Mouse (Mus musculus): ENCODE measurements around the gene Nectin4. TPM values are rescaled to one million over a fixed set of nuclear protein-coding genes. Genes with fewer than 3 reads are reported as not detected.

Nectin4 gene
- total and polyA plus RNA-seq, 3 experiments, result 0.30 to 2.7 (median 0.49) TPM

GRCm38 (mm10) chr1:171418660-171419059, 48.8 kb downstream of the Nectin4 start, which contains the start of gene Tstd1:
Gene Tstd1, plus strand, starts transcription at chr1:171418872.
- in situ Hi-C loops (cut with MboI; ENCODE audit: low pct_ligation_motif_present, low pct_unique_long_range_greater_than_20kb, low sequenced_read_pairs), result no loop called here
- no peak for TF ChIP-seq MXI1 (IDR thresholded peaks at IDR 0.05; ENCODE audit: low read depth, low read length)
- no peak for TF ChIP-seq JUND (conservative IDR thresholded peaks at IDR 0.05; ENCODE audit: low read depth, low read length)
- TF ChIP-seq NRF1 (IDR thresholded peaks at IDR 0.05; ENCODE audit: low read depth, low read length), result no peak
- TF ChIP-seq SIN3A (IDR thresholded peaks at IDR 0.05; ENCODE audit: low read length), result no peak
- TF ChIP-seq BHLHE40 (IDR thresholded peaks at IDR 0.05; ENCODE audit: low read depth, low read length), result no peak
- no peak for TF ChIP-seq GABPA (IDR thresholded peaks at IDR 0.05; ENCODE audit: insufficient replicate concordance, low read depth, low read length)
- no peak for TF ChIP-seq EP300 (IDR thresholded peaks at IDR 0.05; ENCODE audit: low read length)
- TF ChIP-seq MEF2A (IDR thresholded peaks at IDR 0.05; ENCODE audit: borderline replicate concordance, low read depth, low read length), result no peak
- no peak for TF ChIP-seq RAD21 (IDR thresholded peaks at IDR 0.05; ENCODE audit: low read depth, low read length)
- TF ChIP-seq MAX (IDR thresholded peaks at IDR 0.05; ENCODE audit: low read length), result no peak
- no peak for TF ChIP-seq RCOR1 (conservative IDR thresholded peaks at IDR 0.05; ENCODE audit: low read depth, low read length)
- no peak for TF ChIP-seq NELFE (IDR thresholded peaks at IDR 0.05; ENCODE audit: low read depth, low read length)
- TF ChIP-seq ZMIZ1 (IDR thresholded peaks at IDR 0.05; ENCODE audit: low read depth, low read length), result no peak
- no peak for TF ChIP-seq HCFC1 (IDR thresholded peaks at IDR 0.05; ENCODE audit: low read depth, low read length)
- no peak for TF ChIP-seq ETS1 (conservative IDR thresholded peaks at IDR 0.05; ENCODE audit: low read depth, low read length)
- no peak for TF ChIP-seq CHD2 (IDR thresholded peaks at IDR 0.05; ENCODE audit: low read length)
- TF ChIP-seq MAZ (IDR thresholded peaks at IDR 0.05; ENCODE audit: low read depth, low read length), result no peak
- DNase-seq (ENCODE audit: extremely low read depth), result no peak
- no peak within 1 kb of the TSS for H3K27ac ChIP-seq (ENCODE audit: insufficient read depth, low read depth)
- peaks cover 50 to 75% of the 10 kb centered on the region in 2 experiments for H3K36me3 ChIP-seq (replicated peaks in 1 of 2; ENCODE audit: control insufficient read depth in 1 of 2, insufficient read depth in 1 of 2, low read length in 1 of 2)
- peaks cover 2 to 9% of the 10 kb centered on the region in 2 experiments; a peak in 3 of 4 replicates for H3K4me1 ChIP-seq (ENCODE audit: control insufficient read depth in 1 of 2, insufficient read depth in 2 of 2)
- H3K9me3 ChIP-seq (replicated peaks; ENCODE audit: low read length), result no peaks in the 10 kb centered on the region
- no peaks in the 10 kb centered on the region for H3K27me3 ChIP-seq (replicated peaks)
- H3K9ac ChIP-seq (ENCODE audit: insufficient read depth, low read depth), result no peak within 1 kb of the TSS
- peaks cover 15% of the 10 kb centered on the region for H3K79me2 ChIP-seq (replicated peaks; ENCODE audit: control insufficient read depth, extremely low read depth, insufficient read depth, poor library complexity, severe bottlenecking)
- no peak within 1 kb of the TSS for H3K4me3 ChIP-seq (replicated peaks in 1 of 3; ENCODE audit: low read depth in 2 of 3, low read length in 2 of 3, poor library complexity in 1 of 3)
- dilution Hi-C loops (cut with MboI; ENCODE audit: extremely low pct_ligation_motif_present, extremely low pct_unique_long_range_greater_than_20kb, low sequenced_read_pairs), result no loop called here
- H3K4me2 ChIP-seq (ENCODE audit: insufficient read depth, low read depth, poor library complexity, severe bottlenecking), result no peak within 1 kb of the TSS

GRCm38 (mm10) chr1:171419291-171419882, 49.5 kb downstream of the Nectin4 start:
- in situ Hi-C loops (cut with MboI; ENCODE audit: low pct_ligation_motif_present, low pct_unique_long_range_greater_than_20kb, low sequenced_read_pairs), result no loop called here
- H3K36me3 ChIP-seq (replicated peaks in 1 of 2; ENCODE audit: control insufficient read depth in 1 of 2, insufficient read depth in 1 of 2, low read length in 1 of 2), result peaks cover 50 to 68% of the 10 kb centered on the region in 2 experiments
- no peaks in the 10 kb centered on the region for H3K9me3 ChIP-seq (replicated peaks; ENCODE audit: low read length)
- no peaks in the 10 kb centered on the region for H3K27me3 ChIP-seq (replicated peaks)
- H3K4me3 ChIP-seq (replicated peaks in 1 of 3; ENCODE audit: low read depth in 2 of 3, low read length in 2 of 3, poor library complexity in 1 of 3), result no peak overlapping the region
- dilution Hi-C loops (cut with MboI; ENCODE audit: extremely low pct_ligation_motif_present, extremely low pct_unique_long_range_greater_than_20kb, low sequenced_read_pairs), result no loop called here
- no peak overlapping the region for H3K9ac ChIP-seq (ENCODE audit: insufficient read depth, low read depth)
- no peak for DNase-seq (ENCODE audit: extremely low read depth)
- no peak overlapping the region for H3K27ac ChIP-seq (ENCODE audit: insufficient read depth, low read depth)
- peaks cover 7% of the 10 kb centered on the region for H3K79me2 ChIP-seq (replicated peaks; ENCODE audit: control insufficient read depth, extremely low read depth, insufficient read depth, poor library complexity, severe bottlenecking)
- TF ChIP-seq BHLHE40 (IDR thresholded peaks at IDR 0.05; ENCODE audit: low read depth, low read length) (no peak), EP300 (IDR thresholded peaks at IDR 0.05; ENCODE audit: low read length) (no peak), NELFE (IDR thresholded peaks at IDR 0.05; ENCODE audit: low read depth, low read length) (no peak), E2F4 (IDR thresholded peaks at IDR 0.05; ENCODE audit: insufficient replicate concordance, low read depth, low read length) (no peak), ELF1 (IDR thresholded peaks at IDR 0.05; ENCODE audit: low read depth, low read length) (no peak), GABPA (IDR thresholded peaks at IDR 0.05; ENCODE audit: insufficient replicate concordance, low read depth, low read length) (no peak), CTCF (conservative IDR thresholded peaks at IDR 0.05 in 1 of 2, IDR thresholded peaks at IDR 0.05 in 1 of 2; ENCODE audit: low read depth in 2 of 2, low read length in 2 of 2) (no peak), SIN3A (IDR thresholded peaks at IDR 0.05; ENCODE audit: low read length) (no peak), RAD21 (IDR thresholded peaks at IDR 0.05; ENCODE audit: low read depth, low read length) (no peak), IRF4 (IDR thresholded peaks at IDR 0.05; ENCODE audit: low read depth, low read length) (no peak), HCFC1 (IDR thresholded peaks at IDR 0.05; ENCODE audit: low read depth, low read length) (no peak), ZMIZ1 (IDR thresholded peaks at IDR 0.05; ENCODE audit: low read depth, low read length) (no peak), POLR2A (IDR thresholded peaks at IDR 0.05; ENCODE audit: low read depth, low read length) (no peak), ZC3H11A (IDR thresholded peaks at IDR 0.05; ENCODE audit: low read depth, low read length) (no peak), RCOR1 (conservative IDR thresholded peaks at IDR 0.05; ENCODE audit: low read depth, low read length) (no peak), MXI1 (IDR thresholded peaks at IDR 0.05; ENCODE audit: low read depth, low read length) (no peak), POLR2AphosphoS2 (IDR thresholded peaks at IDR 0.05; ENCODE audit: low read depth, low read length) (no peak), MYC (IDR thresholded peaks at IDR 0.05; ENCODE audit: low read depth, low read length) (no peak)
- peaks cover 0 to 2% of the 10 kb centered on the region in 2 experiments; a peak in 1 of 4 replicates for H3K4me1 ChIP-seq (ENCODE audit: control insufficient read depth in 1 of 2, insufficient read depth in 2 of 2)
- H3K4me2 ChIP-seq (ENCODE audit: insufficient read depth, low read depth, poor library complexity, severe bottlenecking), result no peak overlapping the region
